Mouse (Mus musculus) heart, embryonic 13.5 days (tissue): ENCODE measurements at regions not wholly inside any gene's neighbourhood (a gene's known extent, or its start where the extent isn't known, plus 50 kb on each side); places are given as distances from the start of the nearest gene placed in this dataset.

ENCODE experiments used
- ATAC-seq: fragments of 200-750 bp; cut with Nextera tagmentation; 2 replicates; pipeline ENCODE4 v1.8.0; 2017; ENCODE audit warnings: moderate TSS enrichment; ENCODE audit not compliant: insufficient number of reproducible peaks, low FRiP score, low TSS enrichment; ENCODE audit errors: extremely low read depth
- H3K27ac ChIP-seq: fragments of 300-500 bp; sonication (generic); replicated peaks from 2 replicates; pipeline ENCODE4 v1.5.1; 2015; ENCODE audit warnings: moderate library complexity, mild to moderate bottlenecking, inconsistent platforms
- H3K27me3 ChIP-seq: fragments of 300-500 bp; sonication (generic); replicated peaks from 2 replicates; pipeline ENCODE4 v1.6.1; 2015; ENCODE audit warnings: mild to moderate bottlenecking, inconsistent platforms
- H3K36me3 ChIP-seq: fragments of 300-500 bp; sonication (generic); 2 replicates; pipeline ENCODE4 v1.6.1; 2015; ENCODE audit warnings: mild to moderate bottlenecking, inconsistent platforms
- H3K4me1 ChIP-seq: fragments of 300-500 bp; sonication (generic); 2 replicates; pipeline ENCODE4 v1.6.1; 2015; ENCODE audit warnings: inconsistent platforms
- H3K4me2 ChIP-seq: fragments of 300-500 bp; sonication (generic); 2 replicates; pipeline ENCODE4 v1.6.1; 2015; ENCODE audit warnings: inconsistent platforms, mild to moderate bottlenecking, moderate library complexity
- H3K4me3 ChIP-seq: fragments of 300-500 bp; sonication (generic); 2 replicates; pipeline ENCODE4 v1.5.1; 2015; ENCODE audit warnings: moderate library complexity, mild to moderate bottlenecking, inconsistent platforms
- H3K9ac ChIP-seq: fragments of 300-500 bp; sonication (generic); 2 replicates; pipeline ENCODE4 v1.6.1; 2015; ENCODE audit warnings: inconsistent platforms, mild to moderate bottlenecking, moderate library complexity
- H3K9me3 ChIP-seq: fragments of 300-500 bp; sonication (generic); 2 replicates; pipeline ENCODE4 v1.6.1; 2016; ENCODE audit warnings: inconsistent platforms
- WGBS: fragments of 180-500 bp; shearing (Covaris S2); methylation state at CpG from one replicate; pipeline ENCODE4 v1.1.7; 2015; ENCODE audit warnings: mixed read lengths; 5-methylcytosine and 5-hydroxymethylcytosine counted together

- WGBS = 80% methylated on average over 4 of the region's 4 CpGs
- no peak for ATAC-seq
- H3K4me3 ChIP-seq = no peak overlapping the region
- H3K9ac ChIP-seq = no peak overlapping the region
- 0 out of 2 replicates have a peak, but pooled peaks cover 4% of the 10 kb centered on the region for H3K4me1 ChIP-seq
- H3K27me3 ChIP-seq = no peaks in the 10 kb centered on the region
- H3K9me3 ChIP-seq = no peaks in the 10 kb centered on the region
- no peak overlapping the region for H3K4me2 ChIP-seq
- H3K36me3 ChIP-seq = no peaks in the 10 kb centered on the region
- no peak overlapping the region for H3K27ac ChIP-seq
Measured at GRCm38 (mm10) chr13:44518215-44518614, 211.1 kb upstream of the Jarid2 start.

GRCm38 (mm10) chr13:44523516-44523915 is 205.8 kb upstream of the Jarid2 start:
- Histone ChIP-seq H3K4me1 (no peaks in the 10 kb centered on the region), H3K36me3 (no peaks in the 10 kb centered on the region), H3K4me3 (no peak overlapping the region), H3K9me3 (no peaks in the 10 kb centered on the region), H3K4me2 (no peak overlapping the region), H3K27me3 (no peaks in the 10 kb centered on the region), H3K27ac (no peak overlapping the region), H3K9ac (no peak overlapping the region)
- WGBS = 52% methylated on average over 4 of the region's 4 CpGs
- ATAC-seq = no peak

GRCm38 (mm10) chr13:44530867-44531564 is 198.3 kb upstream of the Jarid2 start:
- no peak overlapping the region for H3K9ac ChIP-seq
- no peak for ATAC-seq
- no peaks in the 10 kb centered on the region for H3K4me1 ChIP-seq
- no peak overlapping the region for H3K4me2 ChIP-seq
- H3K27ac ChIP-seq = no peak overlapping the region
- no peaks in the 10 kb centered on the region for H3K27me3 ChIP-seq
- no peaks in the 10 kb centered on the region for H3K36me3 ChIP-seq
- no peaks in the 10 kb centered on the region for H3K9me3 ChIP-seq
- WGBS = 76% methylated on average over 9 of the region's 9 CpGs
- no peak overlapping the region for H3K4me3 ChIP-seq

GRCm38 (mm10) chr13:44532631-44533180 is 196.6 kb upstream of the Jarid2 start:
- Histone ChIP-seq H3K9me3 (no peaks in the 10 kb centered on the region), H3K4me3 (no peak overlapping the region), H3K27ac (no peak overlapping the region), H3K27me3 (no peaks in the 10 kb centered on the region), H3K36me3 (no peaks in the 10 kb centered on the region), H3K4me2 (no peak overlapping the region), H3K9ac (no peak overlapping the region), H3K4me1 (no peaks in the 10 kb centered on the region)
- WGBS = 78% methylated on average over 11 of the region's 11 CpGs
- no peak for ATAC-seq

- no peak overlapping the region for H3K9ac ChIP-seq
- no peak overlapping the region for H3K4me2 ChIP-seq
- no peaks in the 10 kb centered on the region for H3K9me3 ChIP-seq
- no peak overlapping the region for H3K27ac ChIP-seq
- H3K4me1 ChIP-seq = no peaks in the 10 kb centered on the region
- H3K27me3 ChIP-seq = no peaks in the 10 kb centered on the region
- H3K4me3 ChIP-seq = no peak overlapping the region
- no peak for ATAC-seq
- 85% methylated on average over 6 of the region's 6 CpGs for WGBS
- H3K36me3 ChIP-seq = no peaks in the 10 kb centered on the region
Measured at GRCm38 (mm10) chr13:44534575-44535080, 194.6 kb upstream of the Jarid2 start.

GRCm38 (mm10) chr13:44535441-44535840 is 193.8 kb upstream of the Jarid2 start:
- WGBS = 81% methylated on average over 18 of the region's 18 CpGs
- no peak for ATAC-seq
- H3K9ac ChIP-seq = no peak overlapping the region

GRCm38 (mm10) chr13:44538238-44538637 is 191.0 kb upstream of the Jarid2 start:
- Histone ChIP-seq H3K27me3 (no peaks in the 10 kb centered on the region), H3K9ac (no peak overlapping the region), H3K9me3 (no peaks in the 10 kb centered on the region), H3K4me2 (no peak overlapping the region), H3K4me1 (no peaks in the 10 kb centered on the region), H3K36me3 (no peaks in the 10 kb centered on the region), H3K27ac (no peak overlapping the region), H3K4me3 (no peak overlapping the region)
- WGBS = 84% methylated on average over 7 of the region's 7 CpGs
- no peak for ATAC-seq

More at GRCm38 (mm10) chr13:44535441-44535840, 193.8 kb upstream of the Jarid2 start:
- no peaks in the 10 kb centered on the region for H3K36me3 ChIP-seq
- no peaks in the 10 kb centered on the region for H3K4me1 ChIP-seq
- H3K4me2 ChIP-seq = no peak overlapping the region
- H3K27ac ChIP-seq = no peak overlapping the region
- no peak overlapping the region for H3K4me3 ChIP-seq
- H3K27me3 ChIP-seq = no peaks in the 10 kb centered on the region
- H3K9me3 ChIP-seq = no peaks in the 10 kb centered on the region

GRCm38 (mm10) chr13:44540401-44540800 is 188.9 kb upstream of the Jarid2 start:
- no peaks in the 10 kb centered on the region for H3K27me3 ChIP-seq
- no peak for ATAC-seq
- H3K36me3 ChIP-seq = no peaks in the 10 kb centered on the region
- H3K9ac ChIP-seq = no peak overlapping the region
- peaks cover 12% of the 10 kb centered on the region for H3K4me1 ChIP-seq
- 82% methylated on average over 4 of the region's 4 CpGs for WGBS
- H3K27ac ChIP-seq = no peak overlapping the region
- no peak overlapping the region for H3K4me2 ChIP-seq
- no peak overlapping the region for H3K4me3 ChIP-seq
- no peaks in the 10 kb centered on the region for H3K9me3 ChIP-seq

- WGBS = 67% methylated on average over 5 of the region's 5 CpGs
Measured at GRCm38 (mm10) chr13:44541243-44541653, 188.0 kb upstream of the Jarid2 start.

GRCm38 (mm10) chr13:44544786-44545185 is 184.5 kb upstream of the Jarid2 start:
- Histone ChIP-seq H3K9ac (no peak overlapping the region), H3K4me2 (peak overlapping the region; percentile 30), H3K4me3 (no peak overlapping the region), H3K36me3 (no peaks in the 10 kb centered on the region), H3K27ac (peak overlapping the region; percentile 71), H3K27me3 (no peaks in the 10 kb centered on the region), H3K9me3 (no peaks in the 10 kb centered on the region), H3K4me1 (peaks cover 12% of the 10 kb centered on the region)
- ATAC-seq = no peak
- WGBS = 28% methylated on average over 9 of the region's 9 CpGs

More at GRCm38 (mm10) chr13:44541243-44541653, 188.0 kb upstream of the Jarid2 start:
- Histone ChIP-seq H3K4me1 (peaks cover 12% of the 10 kb centered on the region), H3K9ac (no peak overlapping the region), H3K36me3 (no peaks in the 10 kb centered on the region), H3K4me3 (no peak overlapping the region), H3K27ac (no peak overlapping the region), H3K4me2 (no peak overlapping the region), H3K27me3 (no peaks in the 10 kb centered on the region), H3K9me3 (no peaks in the 10 kb centered on the region)
- ATAC-seq = no peak

GRCm38 (mm10) chr13:44546289-44546688 is 183.0 kb upstream of the Jarid2 start:
- no peak for ATAC-seq
- 80% methylated on average over 2 of the region's 2 CpGs for WGBS

GRCm38 (mm10) chr13:44548880-44549279 is 180.4 kb upstream of the Jarid2 start:
- ATAC-seq = no peak
- Histone ChIP-seq H3K9ac (no peak overlapping the region), H3K4me3 (no peak overlapping the region), H3K27me3 (no peaks in the 10 kb centered on the region), H3K4me1 (peaks cover 23% of the 10 kb centered on the region), H3K9me3 (no peaks in the 10 kb centered on the region), H3K4me2 (no peak overlapping the region), H3K36me3 (no peaks in the 10 kb centered on the region), H3K27ac (no peak overlapping the region)
- WGBS = 33% methylated on average over 3 of the region's 3 CpGs

More at GRCm38 (mm10) chr13:44546289-44546688, 183.0 kb upstream of the Jarid2 start:
- H3K9ac ChIP-seq = no peak overlapping the region
- no peak overlapping the region for H3K4me3 ChIP-seq
- no peak overlapping the region for H3K27ac ChIP-seq
- H3K27me3 ChIP-seq = no peaks in the 10 kb centered on the region
- no peak overlapping the region for H3K4me2 ChIP-seq
- no peaks in the 10 kb centered on the region for H3K36me3 ChIP-seq
- H3K9me3 ChIP-seq = no peaks in the 10 kb centered on the region
- peaks cover 12% of the 10 kb centered on the region for H3K4me1 ChIP-seq
